Mouse (Mus musculus) spleen, postnatal 10 days (tissue): ENCODE results near the gene Bola3.
A peak's percentile ranks its signal among the peaks of the same experiment; 100 is the strongest.

ENCODE experiments used
- DNase-seq, 2 experiments: peaks; one replicate each; pipeline ENCODE4 v3.0.0; 2021 to 2022; ENCODE audit warnings: low spot score in 2 of 2

Gene Bola3

DNA sequence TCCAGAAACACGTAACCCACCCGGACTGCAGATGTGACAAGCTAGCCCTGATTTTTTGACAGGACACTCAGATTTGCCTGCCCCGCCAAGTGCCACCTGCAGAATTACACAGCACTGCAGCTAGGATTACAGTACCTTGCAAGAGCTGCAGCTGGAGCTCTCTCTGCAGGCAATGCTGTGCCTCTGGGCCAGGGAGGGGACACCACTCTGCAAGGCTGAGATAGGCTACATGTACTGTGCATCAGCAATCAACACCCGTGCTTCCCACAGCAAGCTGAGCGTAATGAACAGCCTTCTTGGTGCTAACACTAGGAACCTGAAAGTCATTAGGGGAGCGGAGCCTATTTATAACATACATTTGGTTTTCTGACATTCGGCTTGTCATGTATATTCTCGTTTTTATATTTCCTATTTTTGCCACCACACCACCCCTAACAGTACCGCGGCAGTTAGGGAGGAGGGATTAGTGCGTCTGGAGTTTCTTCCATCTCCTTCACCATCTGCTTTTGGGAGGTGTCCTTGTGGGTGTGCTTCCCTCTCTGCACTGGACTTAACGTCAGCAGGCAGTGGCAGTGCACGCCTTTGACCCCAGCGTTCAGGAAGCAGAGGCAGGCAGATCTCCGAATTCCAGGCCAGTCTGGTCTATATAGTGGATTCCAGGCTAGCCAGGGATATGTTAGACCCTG, 46.7 kb downstream of the Bola3 start:
- peak; percentile 37 to 72 for DNase-seq

DNA sequence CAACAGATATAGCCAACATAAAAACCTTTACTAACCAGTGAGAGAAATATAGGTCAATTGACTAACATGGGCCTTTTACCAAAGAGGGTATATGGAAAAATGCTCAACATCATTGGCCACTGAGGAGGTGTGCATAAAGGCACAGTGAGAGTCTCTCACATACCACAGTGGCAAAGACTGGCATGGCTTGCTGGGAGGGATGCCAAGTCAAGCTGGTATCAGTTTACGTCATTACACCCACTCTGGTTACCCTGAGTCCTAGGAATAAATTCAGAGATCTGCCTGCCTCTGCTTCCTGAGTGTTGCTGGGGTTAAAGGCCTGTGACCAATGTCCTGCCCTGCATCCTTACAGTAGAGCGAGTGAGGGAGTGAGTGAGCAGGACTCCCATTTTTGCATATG, 47.8 kb downstream of the Bola3 start:
- no peak for DNase-seq

DNA sequence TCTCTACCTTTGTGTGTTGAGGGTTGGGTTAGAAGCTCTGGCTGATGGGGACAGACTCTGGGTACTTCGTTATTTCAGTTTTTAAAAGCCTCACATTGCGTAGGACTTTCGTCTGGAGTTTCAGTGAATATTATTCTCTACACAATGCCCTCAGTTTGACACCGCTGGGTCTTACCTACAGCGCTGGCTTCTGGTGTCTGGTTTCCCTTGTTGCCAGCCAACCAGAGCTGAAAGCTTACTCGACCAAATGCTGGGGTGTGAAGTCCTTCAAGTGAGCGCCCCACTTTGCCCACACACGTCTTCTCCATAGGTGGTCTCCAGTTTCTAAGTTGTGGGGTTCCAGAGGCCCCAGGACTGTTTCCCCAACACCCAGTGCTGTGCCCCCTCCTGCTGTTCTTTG, 48.8 kb downstream of the Bola3 start:
- DNase-seq = no peak

DNA sequence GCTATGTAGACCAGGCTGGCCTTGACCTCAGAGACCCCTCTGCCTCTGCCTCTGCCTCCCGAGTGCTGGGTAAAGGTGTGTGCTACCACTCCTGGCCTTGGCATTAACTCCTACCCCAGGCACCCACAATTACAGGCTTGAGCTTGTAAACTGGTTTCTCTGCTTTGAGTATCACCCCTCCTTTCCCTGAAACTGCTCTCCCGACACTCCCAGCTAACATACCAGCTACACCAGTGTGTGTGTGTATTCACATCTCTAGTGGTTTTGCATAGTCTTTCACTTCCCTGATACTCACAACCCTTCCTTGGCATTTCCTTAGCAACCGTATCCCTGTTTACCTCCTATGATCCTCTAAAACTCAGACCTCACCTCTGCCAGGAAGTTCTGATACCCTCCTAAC, 50.8 kb downstream of the Bola3 start:
- no peak for DNase-seq

DNA sequence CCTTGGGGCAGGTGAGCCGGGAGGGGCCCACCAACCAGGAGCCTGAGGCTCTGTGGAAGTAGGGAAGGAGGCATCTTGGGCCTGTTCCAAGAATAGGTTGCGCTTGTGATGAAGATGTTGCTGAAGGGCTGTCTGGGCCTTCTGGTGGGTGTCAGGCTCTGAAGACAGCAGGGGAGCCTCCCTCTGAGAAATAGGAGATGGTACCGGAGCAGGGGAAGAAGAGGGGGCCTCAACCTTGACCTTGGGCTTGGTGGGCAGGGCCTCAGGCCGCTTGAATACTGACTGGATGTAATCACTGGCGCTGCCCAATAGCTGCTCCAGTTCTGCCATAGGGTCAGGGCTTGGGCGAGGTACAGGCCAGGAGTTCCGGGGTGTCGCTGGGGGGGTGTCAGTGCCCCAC, 54.5 kb downstream of the Bola3 start:
- no peak for DNase-seq

DNA sequence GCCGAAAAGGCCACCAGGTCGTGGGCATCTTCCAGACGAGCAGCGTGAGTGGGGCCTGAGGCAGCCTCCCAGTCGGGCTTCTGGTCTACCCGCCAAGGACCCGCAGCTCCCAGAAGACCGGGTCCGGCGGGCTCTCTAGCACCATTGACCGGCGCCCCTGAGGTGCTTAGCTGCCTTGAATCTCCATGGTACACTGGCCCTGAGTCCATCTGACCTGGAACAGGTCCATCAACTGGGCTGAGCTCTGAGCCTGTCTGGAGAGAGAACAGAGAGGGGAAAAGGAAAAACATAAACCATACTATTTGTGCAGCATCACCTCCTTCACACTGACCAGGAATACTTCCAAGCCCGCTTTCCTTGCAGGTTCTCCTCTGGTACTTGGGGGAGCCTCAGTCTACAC, 55.6 kb downstream of the Bola3 start:
- no peak for DNase-seq

DNA sequence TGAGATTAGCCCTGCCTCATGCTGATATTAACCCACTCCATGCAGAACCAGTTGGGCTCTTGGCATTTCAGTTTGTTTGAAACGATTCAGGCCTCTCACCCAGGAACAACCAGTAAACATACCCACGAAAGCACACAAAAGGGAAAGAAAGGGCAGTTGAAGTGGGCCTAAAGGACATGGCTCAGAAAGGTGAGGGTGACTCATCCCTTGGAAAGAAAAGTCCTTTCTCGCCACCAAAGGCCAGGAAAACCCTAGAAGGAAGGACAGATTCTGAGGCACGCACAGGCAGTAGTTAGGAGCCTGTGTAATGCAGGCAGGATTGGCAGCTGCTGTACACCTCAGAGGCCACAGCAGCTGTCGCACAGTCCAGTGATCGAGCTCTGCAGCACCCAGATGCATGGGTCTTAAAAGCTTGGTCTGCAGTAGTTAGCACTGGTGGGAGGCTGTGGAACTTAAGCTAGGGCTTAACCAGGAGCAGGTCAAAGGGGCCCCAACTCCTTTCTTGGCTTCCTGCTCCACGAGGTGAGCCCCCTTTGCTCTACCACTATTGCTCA, 56.6 kb downstream of the Bola3 start:
- no peak for DNase-seq

DNA sequence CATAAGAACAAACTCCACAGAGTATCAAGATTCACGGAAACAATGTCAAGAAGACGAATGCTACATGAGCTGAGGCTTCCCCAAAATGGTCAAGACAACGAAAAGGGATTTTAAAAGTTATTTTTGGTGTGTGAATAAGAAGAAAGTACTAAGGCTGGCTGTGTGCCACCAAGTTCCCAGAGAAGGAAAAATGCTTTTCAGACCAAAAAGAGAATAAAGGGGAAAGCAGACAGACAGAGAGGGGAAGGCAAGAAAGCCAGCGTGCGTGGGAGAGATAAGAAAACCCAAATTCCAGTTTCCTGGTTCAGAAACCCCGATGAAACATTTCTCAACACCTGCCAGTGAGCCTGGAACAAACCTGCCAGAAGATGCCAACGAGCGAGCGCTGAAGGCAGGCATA, 59.6 kb downstream of the Bola3 start:
- DNase-seq = no peak
